Mouse (Mus musculus): Measurements from ENCODE around the gene Olfr1099. TPM values are rescaled to one million over a fixed set of nuclear protein-coding genes. Genes with fewer than 3 reads are reported as not detected.

Gene Olfr1099
- 0.01 TPM in 1 of 2 replicates, not detected in the other for polyA plus RNA-seq (2012)

DNA sequence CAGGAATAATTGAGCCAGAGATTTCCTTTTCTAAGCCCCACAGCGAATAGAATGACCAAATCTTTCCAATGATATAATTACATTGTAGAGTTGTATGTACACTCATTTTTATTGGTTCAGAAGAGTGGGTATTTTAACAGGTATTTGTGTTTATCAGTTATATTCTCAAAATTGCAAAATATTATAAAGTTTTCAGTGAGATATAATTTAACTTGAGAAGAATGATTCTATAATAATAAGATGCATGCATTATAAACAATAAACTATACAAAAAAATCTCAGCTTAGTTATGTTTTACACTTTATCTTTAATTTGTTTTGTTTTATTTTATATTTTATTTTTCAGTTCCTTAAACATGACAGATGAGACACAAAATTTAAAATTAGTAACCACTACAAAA, at the start of gene Olfr1099:
TSS of gene Olfr1099 (minus strand) at position 101 of the 400 bp plus-strand sequence.
- Histone ChIP-seq H3K4me3 (replicated peaks) (no peak within 1 kb of the TSS), H3K9me3 (ENCODE audit: control insufficient read depth, low read length) (0 out of 2 replicates have a peak, but pooled peaks cover 2% of the 10 kb centered on the region), H3K4me1 (ENCODE audit: control insufficient read depth) (no peaks in the 10 kb centered on the region), H3K27me3 (ENCODE audit: control insufficient read depth) (no peaks in the 10 kb centered on the region), H3K36me3 (ENCODE audit: control insufficient read depth) (no peaks in the 10 kb centered on the region)
- TF ChIP-seq TAL1 (IDR thresholded peaks at IDR 0.05; ENCODE audit: low read length), result no peak
- TF ChIP-seq GATA1 (IDR thresholded peaks at IDR 0.05; ENCODE audit: low read length), result no peak

DNA sequence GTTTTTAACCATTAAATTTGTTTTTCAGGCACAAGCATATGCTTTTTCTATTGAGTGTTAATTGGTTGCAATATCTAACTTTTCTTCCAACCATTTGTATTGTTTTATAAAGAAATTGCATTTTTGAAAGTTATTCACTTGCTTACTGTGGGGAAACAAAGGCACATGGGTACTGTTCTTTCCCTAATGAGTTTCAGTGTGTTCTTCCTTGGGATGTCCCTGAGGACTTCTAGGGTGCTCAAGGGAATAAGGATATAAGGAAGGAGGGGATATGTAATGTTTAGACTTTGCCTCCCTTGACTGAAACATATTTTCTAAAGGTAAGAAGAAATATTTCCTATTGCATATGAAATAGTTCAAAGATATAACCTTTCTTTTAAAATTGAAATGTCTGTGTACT, 37.6 kb upstream of the Olfr1099 start, which contains the start of gene Olfr1102:
TSS of gene Olfr1102 (plus strand) at position 301 of the 400 bp plus-strand sequence.
- no peak within 1 kb of the TSS for H3K4me3 ChIP-seq (replicated peaks)
- H3K36me3 ChIP-seq (ENCODE audit: control insufficient read depth), result no peaks in the 10 kb centered on the region
- H3K4me1 ChIP-seq (ENCODE audit: control insufficient read depth), result no peaks in the 10 kb centered on the region
- H3K9me3 ChIP-seq (ENCODE audit: control insufficient read depth, low read length), result 0 out of 2 replicates have a peak, but pooled peaks cover 3% of the 10 kb centered on the region
- H3K27me3 ChIP-seq (ENCODE audit: control insufficient read depth), result no peaks in the 10 kb centered on the region
- TF ChIP-seq GATA1 (IDR thresholded peaks at IDR 0.05; ENCODE audit: low read length) (no peak), TAL1 (IDR thresholded peaks at IDR 0.05; ENCODE audit: low read length) (no peak)

GRCm38 (mm10) chr2:86991121-86991520, 30.6 kb upstream of the Olfr1099 start, which contains the start of gene Olfr1101:
TSS of gene Olfr1101 (minus strand) at chr2:86991221.
- Histone ChIP-seq H3K4me1 (ENCODE audit: control insufficient read depth) (no peaks in the 10 kb centered on the region), H3K36me3 (ENCODE audit: control insufficient read depth) (no peaks in the 10 kb centered on the region), H3K4me3 (replicated peaks) (no peak within 1 kb of the TSS), H3K9me3 (ENCODE audit: control insufficient read depth, low read length) (peaks cover 3% of the 10 kb centered on the region; the same call in 1 of the 2 replicates), H3K27me3 (ENCODE audit: control insufficient read depth) (no peaks in the 10 kb centered on the region)
- no peak for TF ChIP-seq GATA1 (IDR thresholded peaks at IDR 0.05; ENCODE audit: low read length)
- TF ChIP-seq TAL1 (IDR thresholded peaks at IDR 0.05; ENCODE audit: low read length), result no peak

- H3K36me3 ChIP-seq (ENCODE audit: control insufficient read depth), result no peaks in the 10 kb centered on the region
- H3K4me1 ChIP-seq (ENCODE audit: control insufficient read depth), result no peaks in the 10 kb centered on the region
- H3K4me3 ChIP-seq (replicated peaks), result no peak within 1 kb of the TSS
- no peaks in the 10 kb centered on the region for H3K27me3 ChIP-seq (ENCODE audit: control insufficient read depth)
- TF ChIP-seq GATA1 (IDR thresholded peaks at IDR 0.05; ENCODE audit: low read length), result no peak
- no peaks in the 10 kb centered on the region for H3K9me3 ChIP-seq (ENCODE audit: control insufficient read depth, low read length)
These were observed 19.4 kb upstream of the Olfr1099 start, which contains the start of gene Olfr1100 for GRCm38 (mm10) chr2:86979854-86980253. TSS of gene Olfr1100 (minus strand) at chr2:86979954.

- no peaks in the 10 kb centered on the region for H3K36me3 ChIP-seq (ENCODE audit: control insufficient read depth)
- no peak for TF ChIP-seq TAL1 (IDR thresholded peaks at IDR 0.05; ENCODE audit: low read length)
- TF ChIP-seq GATA1 (IDR thresholded peaks at IDR 0.05; ENCODE audit: low read length), result no peak
- H3K9me3 ChIP-seq (ENCODE audit: control insufficient read depth, low read length), result peaks cover 2% of the 10 kb centered on the region; the same call in 1 of the 2 replicates
- H3K27me3 ChIP-seq (ENCODE audit: control insufficient read depth), result no peaks in the 10 kb centered on the region
- H3K4me1 ChIP-seq (ENCODE audit: control insufficient read depth), result no peaks in the 10 kb centered on the region
- H3K4me3 ChIP-seq (replicated peaks), result no peak overlapping the region
These were observed 33.9 kb downstream of the Olfr1099 start for GRCm38 (mm10) chr2:86926557-86926956.

DNA sequence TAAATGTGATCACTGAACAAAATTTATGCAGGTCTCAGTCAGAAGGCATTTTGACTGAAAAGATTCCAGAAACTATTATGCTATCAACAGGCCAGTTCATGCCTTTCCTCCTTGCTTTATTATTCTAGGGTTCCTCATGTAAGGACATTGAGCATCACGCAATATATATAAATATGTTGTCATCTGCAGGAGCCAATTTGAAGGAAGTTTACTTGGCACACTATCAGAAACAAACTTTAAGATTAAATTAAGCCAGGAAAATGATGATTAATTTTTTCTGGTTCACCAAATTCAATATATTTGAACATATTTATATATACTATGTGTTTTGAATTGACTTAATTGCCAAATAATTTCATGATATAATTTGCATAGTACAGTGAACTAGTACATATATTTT, 36.0 kb downstream of the Olfr1099 start, which contains the start of gene Olfr1098:
TSS of gene Olfr1098 (minus strand) at position 101 of the 400 bp plus-strand sequence.
- H3K4me1 ChIP-seq (ENCODE audit: control insufficient read depth), result no peaks in the 10 kb centered on the region
- no peaks in the 10 kb centered on the region for H3K27me3 ChIP-seq (ENCODE audit: control insufficient read depth)
- H3K36me3 ChIP-seq (ENCODE audit: control insufficient read depth), result no peaks in the 10 kb centered on the region
- TF ChIP-seq TAL1 (IDR thresholded peaks at IDR 0.05; ENCODE audit: low read length), result no peak
- TF ChIP-seq GATA1 (IDR thresholded peaks at IDR 0.05; ENCODE audit: low read length), result no peak
- no peaks in the 10 kb centered on the region for H3K9me3 ChIP-seq (ENCODE audit: control insufficient read depth, low read length)
- H3K4me3 ChIP-seq (replicated peaks), result no peak within 1 kb of the TSS

- Histone ChIP-seq H3K4me1 (ENCODE audit: control insufficient read depth) (no peaks in the 10 kb centered on the region), H3K9me3 (ENCODE audit: control insufficient read depth, low read length) (no peaks in the 10 kb centered on the region), H3K4me3 (replicated peaks) (no peak overlapping the region), H3K27me3 (ENCODE audit: control insufficient read depth) (no peaks in the 10 kb centered on the region), H3K36me3 (ENCODE audit: control insufficient read depth) (no peaks in the 10 kb centered on the region)
- TF ChIP-seq TAL1 (IDR thresholded peaks at IDR 0.05; ENCODE audit: low read length) (no peak), GATA1 (IDR thresholded peaks at IDR 0.05; ENCODE audit: low read length) (no peak)
These were observed 54.8 kb downstream of the Olfr1099 start for GRCm38 (mm10) chr2:86905647-86906046.

Other genes with a start within 250 kb of the Olfr1099 start
- gene Olfr1089, start 227.0 kb downstream of the Olfr1099 start, polyA plus RNA-seq (2012), result not detected in 2 replicates
- gene Olfr1090, start 201.7 kb downstream of the Olfr1099 start, polyA plus RNA-seq (2012), result not detected in 2 replicates
- gene Olfr1093, start 178.2 kb downstream of the Olfr1099 start, polyA plus RNA-seq (2012), result not detected in 2 replicates
- not detected in 2 replicates for gene Olfr141, start 150.7 kb downstream of the Olfr1099 start, polyA plus RNA-seq (2012)
- gene Olfr1094, start 136.0 kb downstream of the Olfr1099 start, polyA plus RNA-seq (2012), result 0.03 TPM in 1 of 2 replicates, not detected in the other
- not detected in 2 replicates for gene Olfr1095, start 109.0 kb downstream of the Olfr1099 start, polyA plus RNA-seq (2012)
- not detected in 2 replicates for gene Gm13723, start 85.9 kb downstream of the Olfr1099 start, polyA plus RNA-seq (2012)
- not detected in 2 replicates for gene Olfr1097, start 68.5 kb downstream of the Olfr1099 start, polyA plus RNA-seq (2012)
- gene Olfr1098, start 36.1 kb downstream of the Olfr1099 start, polyA plus RNA-seq (2012), result not detected in 2 replicates
- gene Olfr1100, start 19.3 kb upstream of the Olfr1099 start, polyA plus RNA-seq (2012), result not detected in 2 replicates
- gene Olfr1101, start 30.5 kb upstream of the Olfr1099 start, polyA plus RNA-seq (2012), result not detected in 2 replicates
- gene Olfr1102, start 37.7 kb upstream of the Olfr1099 start, polyA plus RNA-seq (2012), result not detected in 2 replicates
- not detected in 2 replicates for gene Olfr1104, start 66.4 kb upstream of the Olfr1099 start, polyA plus RNA-seq (2012)
- gene Olfr1105, start 75.8 kb upstream of the Olfr1099 start, polyA plus RNA-seq (2012), result not detected in 2 replicates
- not detected in 2 replicates for gene Olfr1106, start 91.6 kb upstream of the Olfr1099 start, polyA plus RNA-seq (2012)
- gene Olfr1107, start 115.1 kb upstream of the Olfr1099 start, polyA plus RNA-seq (2012), result not detected in 2 replicates
- not detected in 2 replicates for gene Olfr1109, start 135.3 kb upstream of the Olfr1099 start, polyA plus RNA-seq (2012)
- gene Olfr259, start 153.9 kb upstream of the Olfr1099 start, polyA plus RNA-seq (2012), result 0.04 TPM in 1 of 2 replicates, not detected in the other
- gene Olfr1110, start 179.6 kb upstream of the Olfr1099 start, polyA plus RNA-seq (2012), result not detected in 2 replicates
- not detected in 2 replicates for gene Olfr1111, start 191.9 kb upstream of the Olfr1099 start, polyA plus RNA-seq (2012)
- not detected in 2 replicates for gene Olfr1112, start 227.1 kb upstream of the Olfr1099 start, polyA plus RNA-seq (2012)
- gene Olfr1113, start 248.3 kb upstream of the Olfr1099 start, polyA plus RNA-seq (2012), result not detected in 2 replicates

Measured in erythroblast, embryonic 14.5 days (primary cell).